Mouse (Mus musculus) liver, embryonic 12.5 days (tissue): ENCODE measurements around the gene Mcrs1. TPM values are rescaled to one million over a fixed set of nuclear protein-coding genes. Genes with fewer than 3 reads are reported as not detected.
"Not testable (repeated sequence)": the region's sequence is repeated elsewhere in the genome, so short reads cannot be mapped to it uniquely, and the experiment has no call there.

ENCODE experiments used
- ATAC-seq: fragments of 200-750 bp; cut with Nextera tagmentation; 2 replicates; pipeline ENCODE4 v1.8.0; 2017; ENCODE audit warnings: moderate number of reproducible peaks, mild to moderate bottlenecking, moderate library complexity
- H3K27ac ChIP-seq: fragments of 300-500 bp; sonication (generic); 2 replicates; pipeline ENCODE4 v1.5.1; 2016; ENCODE audit warnings: mild to moderate bottlenecking
- H3K27me3 ChIP-seq: fragments of 300-500 bp; sonication (generic); replicated peaks from 2 replicates; pipeline ENCODE4 v1.6.1; 2016; ENCODE audit warnings: mild to moderate bottlenecking, moderate library complexity
- H3K36me3 ChIP-seq: fragments of 300-500 bp; sonication (generic); 2 replicates; pipeline ENCODE4 v1.6.1; 2016; ENCODE audit warnings: mild to moderate bottlenecking, moderate library complexity
- H3K4me1 ChIP-seq: fragments of 300-500 bp; sonication (generic); 2 replicates; pipeline ENCODE4 v1.6.1; 2016
- H3K4me2 ChIP-seq: fragments of 300-500 bp; sonication (generic); 2 replicates; pipeline ENCODE4 v1.6.1; 2016; ENCODE audit warnings: mild to moderate bottlenecking, moderate library complexity
- H3K4me3 ChIP-seq: fragments of 300-500 bp; sonication (generic); 2 replicates; pipeline ENCODE4 v1.5.1; 2016; ENCODE audit warnings: mild to moderate bottlenecking, moderate library complexity
- H3K9ac ChIP-seq: fragments of 300-500 bp; sonication (generic); 2 replicates; pipeline ENCODE4 v1.6.1; 2016; ENCODE audit warnings: mild to moderate bottlenecking, moderate library complexity
- H3K9me3 ChIP-seq: fragments of 300-500 bp; sonication (generic); replicated peaks from 2 replicates; pipeline ENCODE4 v1.6.1; 2016; ENCODE audit warnings: mild to moderate bottlenecking, moderate library complexity
- WGBS: fragments of 180-500 bp; shearing (Covaris S2); methylation state at CpG from one replicate; pipeline ENCODE4 v1.1.7; 2016; ENCODE audit not compliant: insufficient replicate concordance; 5-methylcytosine and 5-hydroxymethylcytosine counted together
- polyA plus RNA-seq: library from polyadenylated mRNA; unstranded; fragments of >200 nt; fragmentation: Nextera tagmentation; extraction: Ambion mirVana; gene quantifications from 2 replicates; pipeline ENCODE4 v1.2.1, GENCODE M21; 2016

Mcrs1 gene
- polyA plus RNA-seq, 1 experiment from 2014 or later = 77.0 TPM

DNA sequence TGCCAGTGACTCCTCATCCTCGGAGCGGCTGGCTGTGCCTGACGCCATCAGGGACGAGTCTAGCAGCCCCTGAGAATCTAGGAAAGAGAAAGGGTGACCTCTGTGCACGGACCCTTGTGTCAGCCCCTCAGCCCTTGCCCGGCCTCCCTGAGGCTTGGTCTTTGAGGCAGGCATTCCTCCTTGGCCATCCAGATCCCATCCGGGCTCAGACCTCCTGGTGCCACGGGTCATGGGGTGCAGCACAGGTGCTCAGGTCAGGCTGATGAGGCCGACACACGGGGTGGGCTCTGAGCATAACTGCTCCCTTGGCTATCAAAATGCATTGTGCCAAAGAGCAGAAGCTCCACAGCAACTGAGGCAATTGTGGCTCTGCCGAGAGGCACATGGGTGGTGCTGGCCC lies 1.8 kb downstream of the Mcrs1 start:
- no peaks in the 10 kb centered on the region for H3K27me3 ChIP-seq
- 86% methylated on average over 11 of the region's 11 CpGs for WGBS
- H3K9ac ChIP-seq = peak overlapping the region; percentile 37; the same call in 1 of the 2 replicates
- no peak overlapping the region for H3K4me3 ChIP-seq
- no peak for ATAC-seq
- no peak overlapping the region for H3K4me2 ChIP-seq
- H3K27ac ChIP-seq = no peak overlapping the region
- H3K4me1 ChIP-seq = peaks cover 42% of the 10 kb centered on the region
- no peaks in the 10 kb centered on the region for H3K9me3 ChIP-seq
- H3K36me3 ChIP-seq = peaks cover 52% of the 10 kb centered on the region

DNA sequence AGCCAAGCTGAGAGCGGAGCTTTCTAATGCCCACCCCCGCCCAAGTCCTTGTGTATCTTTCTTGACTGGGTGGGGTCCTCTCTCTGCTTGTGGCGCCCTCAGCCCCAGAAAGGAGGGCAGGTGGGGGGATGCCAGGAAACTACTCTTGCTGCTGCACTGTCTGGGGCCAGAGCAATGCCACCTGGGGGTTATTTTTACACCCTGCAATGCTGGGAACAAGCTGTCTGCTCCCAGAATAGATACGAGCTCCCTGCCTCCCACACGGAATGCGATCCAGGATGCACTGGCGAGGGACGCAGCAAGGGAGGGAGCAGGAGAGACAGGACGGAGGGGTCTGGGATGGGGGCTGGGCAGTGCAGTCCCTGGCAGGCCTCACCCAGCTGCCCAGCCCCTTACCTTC lies 2.8 kb downstream of the Mcrs1 start:
- no peak overlapping the region for H3K4me2 ChIP-seq
- H3K9me3 ChIP-seq = no peaks in the 10 kb centered on the region
- peaks cover 62% of the 10 kb centered on the region for H3K36me3 ChIP-seq
- H3K4me1 ChIP-seq = peaks cover 34% of the 10 kb centered on the region
- WGBS = 81% methylated on average over 9 of the region's 9 CpGs
- no peak overlapping the region for H3K4me3 ChIP-seq
- no peak overlapping the region for H3K27ac ChIP-seq
- no peaks in the 10 kb centered on the region for H3K27me3 ChIP-seq
- no peak for ATAC-seq
- H3K9ac ChIP-seq = no peak overlapping the region

DNA sequence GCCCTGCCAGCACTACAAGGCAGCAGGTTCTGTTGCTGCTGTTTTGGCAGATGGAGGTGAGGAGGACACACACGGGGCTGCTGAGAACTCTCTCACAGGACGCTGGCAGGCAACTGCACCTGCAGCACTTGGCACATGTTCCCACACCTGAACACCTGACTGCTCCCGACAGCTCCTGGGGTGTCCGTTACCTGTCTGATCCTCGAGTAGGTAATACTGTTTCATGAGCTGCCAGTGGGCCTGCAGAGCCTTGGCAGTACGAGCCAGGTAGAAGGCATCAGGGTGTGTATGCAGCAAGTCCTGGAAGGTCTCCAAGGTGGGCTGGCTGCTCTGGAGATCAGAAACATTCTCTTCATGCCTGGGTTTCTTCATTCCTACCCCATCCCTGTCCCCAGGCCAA lies 5.0 kb downstream of the Mcrs1 start:
- peaks cover 84% of the 10 kb centered on the region for H3K36me3 ChIP-seq
- not testable (repeated sequence) for H3K4me3 ChIP-seq, H3K27me3 ChIP-seq, H3K27ac ChIP-seq, H3K9ac ChIP-seq, H3K9me3 ChIP-seq, H3K4me2 ChIP-seq, ATAC-seq
- H3K4me1 ChIP-seq = peaks cover 19% of the 10 kb centered on the region
- WGBS = 73% methylated on average over 6 of the region's 6 CpGs

DNA sequence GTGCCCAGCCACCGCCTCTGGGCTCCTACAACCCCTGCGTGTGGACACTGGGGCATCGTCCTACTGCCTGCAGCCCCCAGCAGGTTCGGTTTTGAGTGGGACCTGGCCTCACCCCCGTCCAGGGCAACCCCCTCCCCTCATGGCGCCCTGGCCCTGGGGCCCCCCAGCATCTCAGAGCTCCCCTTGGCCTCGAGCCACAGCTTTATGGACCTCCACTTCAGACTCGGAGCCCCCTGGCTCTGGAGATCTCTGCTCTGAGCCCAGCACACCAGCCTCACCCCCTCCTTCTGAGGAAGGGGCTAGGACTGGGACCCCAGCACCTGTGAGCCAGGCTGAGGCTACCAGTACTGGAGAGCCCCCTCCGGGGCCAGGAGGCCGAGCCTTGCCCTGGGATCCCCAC lies 9.7 kb downstream of the Mcrs1 start:
- ATAC-seq = no peak
- Histone ChIP-seq H3K27ac (no peak overlapping the region), H3K4me1 (no peaks in the 10 kb centered on the region), H3K9ac (no peak overlapping the region), H3K36me3 (peaks cover 60% of the 10 kb centered on the region), H3K27me3 (no peaks in the 10 kb centered on the region; the same call in 1 of the 2 replicates), H3K4me3 (no peak overlapping the region), H3K4me2 (no peak overlapping the region), H3K9me3 (no peaks in the 10 kb centered on the region)
- WGBS = 80% methylated on average over 10 of the region's 10 CpGs

DNA sequence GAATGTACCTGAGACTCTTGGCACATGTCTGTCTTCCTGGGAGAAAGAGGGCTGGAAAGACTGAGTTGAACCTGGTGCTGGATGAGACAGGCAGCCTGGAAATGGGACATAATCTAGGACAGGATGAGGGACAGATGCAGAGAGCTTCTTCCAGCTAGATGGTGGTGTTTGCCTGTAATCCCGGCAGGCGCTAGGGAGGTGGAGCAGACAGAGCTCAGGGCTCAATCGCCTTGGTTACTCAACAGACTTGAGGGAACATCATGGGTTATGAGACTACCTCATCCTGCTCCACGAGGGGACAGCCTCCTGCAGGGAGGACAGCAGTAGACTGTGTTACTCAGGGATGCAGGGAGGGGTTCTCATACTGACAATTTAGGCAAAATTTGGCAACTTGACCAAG lies 10.5 kb downstream of the Mcrs1 start:
- H3K9me3 ChIP-seq = no peaks in the 10 kb centered on the region
- H3K27ac ChIP-seq = no peak overlapping the region
- 78% methylated on average over 4 of the region's 4 CpGs for WGBS
- peaks cover 52% of the 10 kb centered on the region for H3K36me3 ChIP-seq
- ATAC-seq = no peak
- H3K27me3 ChIP-seq = no peaks in the 10 kb centered on the region; the same call in 1 of the 2 replicates
- no peak overlapping the region for H3K4me2 ChIP-seq
- H3K9ac ChIP-seq = no peak overlapping the region
- H3K4me3 ChIP-seq = no peak overlapping the region
- no peaks in the 10 kb centered on the region for H3K4me1 ChIP-seq

- WGBS = 56% methylated on average over 4 of the region's 4 CpGs
- H3K9ac ChIP-seq = no peak overlapping the region
- H3K27ac ChIP-seq = no peak overlapping the region
- H3K4me2 ChIP-seq = no peak overlapping the region
- ATAC-seq = no peak
- peaks cover 41% of the 10 kb centered on the region for H3K36me3 ChIP-seq
- H3K4me1 ChIP-seq = no peaks in the 10 kb centered on the region
- H3K27me3 ChIP-seq = peaks cover 4% of the 10 kb centered on the region; the same call in 1 of the 2 replicates
- H3K4me3 ChIP-seq = no peak overlapping the region
- H3K9me3 ChIP-seq = no peaks in the 10 kb centered on the region
These were observed 11.6 kb downstream of the Mcrs1 start for GRCm38 (mm10) chr15:99240129-99240528.

- no peak overlapping the region for H3K9ac ChIP-seq
- peaks cover 6% of the 10 kb centered on the region; the same call in 1 of the 2 replicates for H3K4me1 ChIP-seq
- H3K4me3 ChIP-seq = no peak overlapping the region
- WGBS = 54% methylated on average over 11 of the region's 11 CpGs
- H3K27ac ChIP-seq = no peak overlapping the region
- peaks cover 20% of the 10 kb centered on the region for H3K36me3 ChIP-seq
- peaks cover 24% of the 10 kb centered on the region for H3K27me3 ChIP-seq
- H3K4me2 ChIP-seq = no peak overlapping the region
- no peak for ATAC-seq
- no peaks in the 10 kb centered on the region for H3K9me3 ChIP-seq
These were observed 13.8 kb downstream of the Mcrs1 start for GRCm38 (mm10) chr15:99238006-99238405.

DNA sequence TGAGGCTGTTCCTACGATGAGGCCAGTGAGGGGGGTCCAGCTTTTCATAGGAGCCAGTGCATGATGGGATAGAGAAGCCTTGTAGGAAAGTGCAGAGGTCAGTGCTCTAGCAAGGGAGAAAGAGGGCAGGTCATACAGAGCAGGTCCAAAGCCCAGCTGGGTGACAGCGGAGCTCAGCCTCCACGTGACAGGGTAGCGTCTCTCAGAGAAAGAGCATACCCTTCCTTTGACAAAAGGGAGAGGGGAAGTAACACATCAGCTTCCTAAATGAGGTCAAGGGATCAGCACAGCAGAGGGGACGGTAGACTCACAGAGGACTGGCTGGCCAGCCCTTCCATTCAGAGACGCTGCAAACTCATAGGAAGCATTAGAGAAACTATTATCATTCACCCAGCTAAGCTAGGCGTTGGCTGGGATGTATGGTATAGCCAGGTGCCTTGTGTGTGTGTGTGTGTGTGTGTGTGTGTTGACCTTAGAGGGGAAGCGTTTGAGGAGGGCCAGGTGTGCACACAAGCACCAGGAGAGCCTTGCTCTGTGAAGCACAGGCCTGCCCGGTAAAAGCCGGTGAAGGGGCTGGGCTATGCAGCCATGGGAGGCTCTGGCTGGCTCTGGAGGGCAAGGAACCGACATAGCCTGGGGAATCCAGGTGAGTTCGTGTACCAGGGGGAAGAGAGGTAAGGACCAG lies 17.3 kb downstream of the Mcrs1 start:
- no peak overlapping the region for H3K27ac ChIP-seq
- peaks cover 59% of the 10 kb centered on the region for H3K27me3 ChIP-seq
- H3K4me2 ChIP-seq = no peak overlapping the region
- H3K36me3 ChIP-seq = no peaks in the 10 kb centered on the region
- H3K9me3 ChIP-seq = no peaks in the 10 kb centered on the region
- H3K4me1 ChIP-seq = peaks cover 6% of the 10 kb centered on the region; the same call in 1 of the 2 replicates
- WGBS = 43% methylated on average over 12 of the region's 12 CpGs
- no peak overlapping the region for H3K4me3 ChIP-seq
- no peak overlapping the region for H3K9ac ChIP-seq
- peak; percentile 46 for ATAC-seq

DNA sequence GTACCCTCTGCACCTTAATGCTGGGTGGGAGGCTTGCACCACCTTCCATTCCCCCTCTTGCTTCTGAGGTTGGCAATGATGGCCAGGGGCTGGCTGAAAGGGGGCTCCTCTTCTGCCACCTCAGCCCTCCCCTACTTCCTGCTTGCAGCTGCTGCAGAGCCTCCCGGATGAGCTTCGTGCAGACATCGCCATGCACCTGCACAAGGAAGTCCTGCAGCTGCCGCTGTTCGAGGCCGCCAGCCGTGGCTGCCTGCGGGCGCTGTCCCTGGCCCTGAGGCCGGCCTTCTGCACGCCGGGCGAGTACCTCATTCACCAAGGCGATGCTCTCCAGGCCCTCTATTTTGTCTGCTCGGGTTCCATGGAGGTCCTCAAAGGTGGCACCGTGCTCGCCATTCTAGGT lies 18.0 kb downstream of the Mcrs1 start:
- Histone ChIP-seq H3K9me3 (no peaks in the 10 kb centered on the region), H3K36me3 (no peaks in the 10 kb centered on the region), H3K4me2 (no peak overlapping the region), H3K4me1 (peaks cover 6% of the 10 kb centered on the region; the same call in 1 of the 2 replicates), H3K27ac (no peak overlapping the region), H3K4me3 (no peak overlapping the region), H3K9ac (no peak overlapping the region), H3K27me3 (peaks cover 67% of the 10 kb centered on the region)
- WGBS = 42% methylated on average over 17 of the region's 17 CpGs
- no peak for ATAC-seq

- no peak overlapping the region for H3K9ac ChIP-seq
- H3K27me3 ChIP-seq = peaks cover 84% of the 10 kb centered on the region
- no peak overlapping the region for H3K4me3 ChIP-seq
- H3K36me3 ChIP-seq = no peaks in the 10 kb centered on the region
- H3K4me1 ChIP-seq = peaks cover 6% of the 10 kb centered on the region; the same call in 1 of the 2 replicates
- no peak for ATAC-seq
- no peak overlapping the region for H3K4me2 ChIP-seq
- no peaks in the 10 kb centered on the region for H3K9me3 ChIP-seq
- 56% methylated on average over 10 of the region's 10 CpGs for WGBS
- H3K27ac ChIP-seq = no peak overlapping the region
These were observed 19.8 kb downstream of the Mcrs1 start for GRCm38 (mm10) chr15:99231998-99232397.

DNA sequence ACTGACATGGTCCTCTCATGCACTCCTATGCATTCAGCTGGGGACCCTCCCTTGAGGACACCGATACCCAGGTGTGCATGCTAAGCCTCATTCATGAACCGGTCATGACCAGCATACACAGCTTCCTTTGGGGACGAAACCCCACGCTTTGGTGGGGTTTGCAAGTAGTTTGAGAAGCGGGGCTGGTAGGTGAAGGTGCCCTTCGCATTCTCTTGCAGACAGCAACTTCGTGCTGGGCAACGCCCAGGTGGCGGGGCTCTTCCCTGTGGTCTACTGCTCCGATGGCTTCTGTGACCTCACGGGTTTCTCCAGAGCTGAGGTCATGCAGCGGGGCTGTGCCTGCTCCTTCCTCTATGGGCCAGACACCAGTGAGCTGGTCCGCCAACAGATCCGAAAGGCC lies 25.7 kb downstream of the Mcrs1 start:
- H3K9ac ChIP-seq = no peak overlapping the region
- H3K27me3 ChIP-seq = peaks cover 100% of the 10 kb centered on the region
- H3K36me3 ChIP-seq = no peaks in the 10 kb centered on the region
- WGBS = 18% methylated on average over 14 of the region's 14 CpGs
- H3K4me2 ChIP-seq = no peak overlapping the region
- ATAC-seq = no peak
- no peak overlapping the region for H3K27ac ChIP-seq
- peaks cover 21% of the 10 kb centered on the region for H3K4me1 ChIP-seq
- no peaks in the 10 kb centered on the region for H3K9me3 ChIP-seq
- H3K4me3 ChIP-seq = no peak overlapping the region

DNA sequence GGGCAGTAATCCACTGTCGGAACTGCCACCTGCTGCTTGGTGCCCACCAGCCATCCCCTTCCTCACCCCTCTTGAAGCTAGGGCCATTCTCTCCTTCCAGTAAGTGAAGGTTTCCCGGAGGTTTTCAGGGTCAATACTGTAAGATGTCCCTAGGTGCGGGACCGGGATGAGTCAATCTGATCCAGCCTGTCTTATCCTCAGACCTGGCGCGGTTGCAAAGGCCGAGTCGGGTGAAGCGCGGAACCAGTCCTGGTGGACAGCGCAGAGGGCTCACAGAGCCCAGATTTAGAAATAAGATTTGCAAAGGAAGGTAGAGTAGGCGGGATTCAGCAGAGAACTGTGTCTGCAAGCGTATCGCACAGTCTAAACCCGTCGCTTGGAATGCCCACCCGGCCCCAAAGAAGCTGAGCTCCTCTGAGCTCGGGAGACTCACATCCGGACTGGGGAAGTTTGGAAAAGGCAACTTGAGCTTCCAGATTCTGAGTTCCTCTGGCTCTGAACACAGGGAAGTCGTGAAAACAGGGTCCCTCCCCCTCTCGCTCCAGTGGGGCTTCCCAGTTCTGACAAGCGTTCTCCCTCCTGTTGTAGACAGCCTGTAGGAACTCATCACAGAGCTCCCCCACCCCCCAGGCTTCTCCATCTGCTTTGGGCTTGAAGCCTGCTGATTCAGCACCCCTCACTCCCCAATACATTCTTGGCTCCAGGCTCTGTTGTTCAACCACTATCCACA lies 26.5 kb downstream of the Mcrs1 start:
- Histone ChIP-seq H3K36me3 (no peaks in the 10 kb centered on the region), H3K27me3 (peaks cover 100% of the 10 kb centered on the region), H3K27ac (no peak overlapping the region), H3K4me1 (peaks cover 21% of the 10 kb centered on the region), H3K9ac (no peak overlapping the region), H3K4me2 (peak overlapping the region; percentile 73), H3K9me3 (no peaks in the 10 kb centered on the region), H3K4me3 (peak overlapping the region; percentile 52)
- WGBS = 2% methylated on average over 22 of the region's 22 CpGs
- ATAC-seq = no peak
